Mouse (Mus musculus): ENCODE data around the gene Mapk1ip1l. TPM values are rescaled to one million over a fixed set of nuclear protein-coding genes. Genes with fewer than 3 reads are reported as not detected.

The Mapk1ip1l gene
- polyA plus RNA-seq, 1 experiment = 22.9 TPM

DNA sequence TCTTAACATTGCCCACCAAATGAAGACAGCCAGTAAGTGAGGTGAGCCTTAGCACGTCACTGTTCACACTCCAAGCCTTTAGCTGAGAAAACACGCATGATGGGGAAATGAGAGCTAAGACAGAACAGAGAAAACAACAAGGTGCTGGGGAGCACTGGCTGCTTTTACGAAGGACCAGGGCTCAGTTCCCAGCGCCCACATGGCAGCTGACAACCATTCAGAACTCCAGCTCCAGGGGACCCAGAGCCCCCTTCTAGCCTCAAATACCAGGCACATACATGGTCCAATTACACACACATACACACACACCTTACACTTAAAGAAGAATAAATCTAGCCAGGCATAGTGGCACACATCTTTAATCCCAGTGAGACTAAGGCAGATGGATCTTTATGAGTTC is 29.0 kb upstream of the Mapk1ip1l start:
- no peak overlapping the region for H3K4me3 ChIP-seq
- H3K27me3 ChIP-seq (ENCODE audit: control insufficient read depth, insufficient read depth, insufficient read length) = no peaks in the 10 kb centered on the region
- no peaks in the 10 kb centered on the region for H3K79me2 ChIP-seq (ENCODE audit: control insufficient read depth, insufficient read depth)
- peaks cover 3% of the 10 kb centered on the region for H3K36me3 ChIP-seq (ENCODE audit: control insufficient read depth, insufficient read depth)
- TF ChIP-seq POLR2AphosphoS2 (IDR thresholded peaks at IDR 0.05; ENCODE audit: insufficient read length, low read depth) (no peak), MAX (IDR thresholded peaks at IDR 0.05; ENCODE audit: low read depth) (no peak), SRF (IDR thresholded peaks at IDR 0.05; ENCODE audit: control insufficient read depth, insufficient read length, low read depth) (no peak), REST (IDR thresholded peaks at IDR 0.05; ENCODE audit: insufficient read depth, insufficient read length) (no peak), TCF3 (IDR thresholded peaks at IDR 0.05; ENCODE audit: insufficient read length, low read depth) (no peak), MYOD1 (IDR thresholded peaks at IDR 0.05; ENCODE audit: control insufficient read depth in 1 of 3, insufficient read length in 2 of 3, low read depth in 2 of 3) (no peak), E2F4 (IDR thresholded peaks at IDR 0.05; ENCODE audit: insufficient read depth) (no peak), USF1 (IDR thresholded peaks at IDR 0.05; ENCODE audit: low read depth) (no peak), CEBPB (IDR thresholded peaks at IDR 0.05; ENCODE audit: insufficient read depth, poor library complexity, severe bottlenecking) (no peak), TCF12 (IDR thresholded peaks at IDR 0.05; ENCODE audit: insufficient read depth, poor library complexity, severe bottlenecking) (no peak)
- no peak overlapping the region for H3ac ChIP-seq (ENCODE audit: control insufficient read depth, insufficient read length)
- H3K4me2 ChIP-seq (ENCODE audit: low read depth) = no peak overlapping the region

DNA sequence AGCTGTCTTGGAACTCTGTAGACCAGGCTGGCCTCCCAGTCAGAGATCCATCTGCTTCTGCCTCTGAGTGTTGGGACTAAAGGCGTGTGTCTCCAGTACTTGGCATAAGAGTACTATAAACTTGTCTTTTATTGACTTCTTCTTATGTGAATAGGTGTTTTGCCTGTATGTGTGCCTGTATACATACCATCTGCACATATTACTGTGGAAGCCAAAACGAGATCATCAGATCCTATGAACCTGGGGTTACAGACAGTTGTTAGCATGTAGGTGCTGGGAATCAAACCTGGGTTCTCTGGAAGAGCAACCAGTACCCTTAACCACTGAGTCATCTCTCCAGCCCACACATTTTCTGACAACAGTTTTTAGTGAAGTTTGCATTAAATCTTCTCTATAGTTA is 28.4 kb upstream of the Mapk1ip1l start:
- no peak overlapping the region for H3K4me2 ChIP-seq (ENCODE audit: low read depth)
- H3K27me3 ChIP-seq (ENCODE audit: control insufficient read depth, insufficient read depth, insufficient read length) = no peaks in the 10 kb centered on the region
- no peak overlapping the region for H3K4me3 ChIP-seq
- peaks cover 3% of the 10 kb centered on the region for H3K36me3 ChIP-seq (ENCODE audit: control insufficient read depth, insufficient read depth)
- H3ac ChIP-seq (ENCODE audit: control insufficient read depth, insufficient read length) = no peak overlapping the region
- H3K79me2 ChIP-seq (ENCODE audit: control insufficient read depth, insufficient read depth) = peaks cover 3% of the 10 kb centered on the region
- TF ChIP-seq USF1 (IDR thresholded peaks at IDR 0.05; ENCODE audit: low read depth) (no peak), POLR2AphosphoS2 (IDR thresholded peaks at IDR 0.05; ENCODE audit: insufficient read length, low read depth) (no peak), SRF (IDR thresholded peaks at IDR 0.05; ENCODE audit: control insufficient read depth, insufficient read length, low read depth) (no peak), POLR2A (IDR thresholded peaks at IDR 0.05; ENCODE audit: insufficient read length, low read depth) (no peak), MAX (IDR thresholded peaks at IDR 0.05; ENCODE audit: low read depth) (no peak), TCF3 (IDR thresholded peaks at IDR 0.05; ENCODE audit: insufficient read length, low read depth) (no peak), REST (IDR thresholded peaks at IDR 0.05; ENCODE audit: insufficient read depth, insufficient read length) (no peak), TCF12 (IDR thresholded peaks at IDR 0.05; ENCODE audit: insufficient read depth, poor library complexity, severe bottlenecking) (no peak), CEBPB (IDR thresholded peaks at IDR 0.05; ENCODE audit: insufficient read depth, poor library complexity, severe bottlenecking) (no peak), E2F4 (IDR thresholded peaks at IDR 0.05; ENCODE audit: insufficient read depth) (no peak), MYOG (IDR thresholded peaks at IDR 0.05; ENCODE audit: control insufficient read depth in 1 of 3, insufficient read depth in 1 of 3, insufficient read length in 2 of 3, low read depth in 2 of 3) (no peak), MYOD1 (IDR thresholded peaks at IDR 0.05; ENCODE audit: control insufficient read depth in 1 of 3, insufficient read length in 2 of 3, low read depth in 2 of 3) (no peak)

DNA sequence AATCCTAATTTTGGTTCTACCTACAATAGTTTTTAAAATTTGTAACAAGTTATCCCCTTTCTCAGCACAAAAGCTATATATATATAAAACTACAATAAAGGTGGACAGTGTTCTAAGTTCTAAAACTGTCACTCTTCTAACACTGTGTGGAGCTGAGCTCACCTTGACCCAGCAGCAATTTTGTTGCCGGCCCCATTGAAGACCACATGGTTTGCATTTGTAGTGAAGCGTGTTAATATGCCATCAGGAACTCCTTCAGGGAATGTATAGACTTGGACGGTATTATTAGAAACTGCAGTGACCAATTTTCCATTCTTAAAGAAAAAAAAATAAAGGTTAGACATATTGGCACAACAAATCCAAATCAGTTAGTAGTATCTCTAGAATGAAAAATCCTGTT is 24.3 kb upstream of the Mapk1ip1l start:
- Histone ChIP-seq H3K4me3 (no peak overlapping the region), H3ac (ENCODE audit: control insufficient read depth, insufficient read length) (no peak overlapping the region), H3K27me3 (ENCODE audit: control insufficient read depth, insufficient read depth, insufficient read length) (no peaks in the 10 kb centered on the region), H3K79me2 (ENCODE audit: control insufficient read depth, insufficient read depth) (peaks cover 37% of the 10 kb centered on the region), H3K36me3 (ENCODE audit: control insufficient read depth, insufficient read depth) (peaks cover 3% of the 10 kb centered on the region), H3K4me2 (ENCODE audit: low read depth) (no peak overlapping the region)
- TF ChIP-seq TCF12 (IDR thresholded peaks at IDR 0.05; ENCODE audit: insufficient read depth, poor library complexity, severe bottlenecking) (no peak), TCF3 (IDR thresholded peaks at IDR 0.05; ENCODE audit: insufficient read length, low read depth) (no peak), MYOG (IDR thresholded peaks at IDR 0.05; ENCODE audit: control insufficient read depth in 1 of 3, insufficient read depth in 1 of 3, insufficient read length in 2 of 3, low read depth in 2 of 3) (no peak), SRF (IDR thresholded peaks at IDR 0.05; ENCODE audit: control insufficient read depth, insufficient read length, low read depth) (no peak), REST (IDR thresholded peaks at IDR 0.05; ENCODE audit: insufficient read depth, insufficient read length) (no peak), MAX (IDR thresholded peaks at IDR 0.05; ENCODE audit: low read depth) (no peak), CEBPB (IDR thresholded peaks at IDR 0.05; ENCODE audit: insufficient read depth, poor library complexity, severe bottlenecking) (no peak), MYOD1 (IDR thresholded peaks at IDR 0.05; ENCODE audit: control insufficient read depth in 1 of 3, insufficient read length in 2 of 3, low read depth in 2 of 3) (no peak), POLR2AphosphoS2 (IDR thresholded peaks at IDR 0.05; ENCODE audit: insufficient read length, low read depth) (no peak), E2F4 (IDR thresholded peaks at IDR 0.05; ENCODE audit: insufficient read depth) (no peak), USF1 (IDR thresholded peaks at IDR 0.05; ENCODE audit: low read depth) (no peak), POLR2A (IDR thresholded peaks at IDR 0.05; ENCODE audit: insufficient read length, low read depth) (no peak)

DNA sequence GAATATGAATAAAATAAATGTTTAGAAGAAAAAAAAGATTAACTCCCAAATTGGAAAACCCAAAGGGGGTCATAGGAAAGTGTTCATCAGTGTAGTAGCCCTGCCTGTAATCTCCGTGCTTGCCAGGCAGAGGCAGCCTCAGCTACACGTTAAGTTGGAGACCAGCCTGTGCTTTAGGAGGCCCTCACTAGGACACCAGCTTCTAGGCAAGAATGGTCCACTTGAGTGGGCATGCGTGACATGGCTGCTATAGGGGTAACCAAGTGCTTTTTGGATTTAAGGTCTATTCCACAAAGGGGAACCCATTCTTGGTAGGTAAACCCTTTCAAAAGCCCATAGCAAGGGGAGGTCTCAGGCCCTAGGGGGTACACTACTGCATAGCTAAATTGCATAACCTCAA is 22.6 kb upstream of the Mapk1ip1l start:
- Histone ChIP-seq H3K36me3 (ENCODE audit: control insufficient read depth, insufficient read depth) (no peaks in the 10 kb centered on the region), H3K79me2 (ENCODE audit: control insufficient read depth, insufficient read depth) (peaks cover 54% of the 10 kb centered on the region), H3ac (ENCODE audit: control insufficient read depth, insufficient read length) (no peak overlapping the region), H3K4me2 (ENCODE audit: low read depth) (peak overlapping the region; percentile 85), H3K4me3 (peak overlapping the region; percentile 82), H3K27me3 (ENCODE audit: control insufficient read depth, insufficient read depth, insufficient read length) (no peaks in the 10 kb centered on the region)
- TF ChIP-seq E2F4 (IDR thresholded peaks at IDR 0.05; ENCODE audit: insufficient read depth) = no peak
- TF ChIP-seq USF1 (IDR thresholded peaks at IDR 0.05; ENCODE audit: low read depth) = no peak
- no peak for TF ChIP-seq POLR2AphosphoS2 (IDR thresholded peaks at IDR 0.05; ENCODE audit: insufficient read length, low read depth)
- TF ChIP-seq SRF (IDR thresholded peaks at IDR 0.05; ENCODE audit: control insufficient read depth, insufficient read length, low read depth) = no peak
- TF ChIP-seq MAX (IDR thresholded peaks at IDR 0.05; ENCODE audit: low read depth) = no peak
- no peak for TF ChIP-seq CEBPB (IDR thresholded peaks at IDR 0.05; ENCODE audit: insufficient read depth, poor library complexity, severe bottlenecking)
- TF ChIP-seq TCF3 (IDR thresholded peaks at IDR 0.05; ENCODE audit: insufficient read length, low read depth) = no peak
- TF ChIP-seq MYOG (IDR thresholded peaks at IDR 0.05; ENCODE audit: control insufficient read depth in 1 of 3, insufficient read depth in 1 of 3, insufficient read length in 2 of 3, low read depth in 2 of 3) = no peak
- no peak for TF ChIP-seq TCF12 (IDR thresholded peaks at IDR 0.05; ENCODE audit: insufficient read depth, poor library complexity, severe bottlenecking)
- TF ChIP-seq REST (IDR thresholded peaks at IDR 0.05; ENCODE audit: insufficient read depth, insufficient read length) = no peak
- TF ChIP-seq MYOD1 (IDR thresholded peaks at IDR 0.05; ENCODE audit: control insufficient read depth in 1 of 3, insufficient read length in 2 of 3, low read depth in 2 of 3) = no peak
- no peak for TF ChIP-seq POLR2A (IDR thresholded peaks at IDR 0.05; ENCODE audit: insufficient read length, low read depth)
